Mouse (Mus musculus) liver, embryonic 14.5 days (tissue): ENCODE measurements at regions not wholly inside any gene's neighbourhood (a gene's known extent, or its start where the extent isn't known, plus 50 kb on each side); places are given as distances from the start of the nearest gene placed in this dataset.

ENCODE experiments used
- CTCF ChIP-seq: IDR thresholded peaks from 2 replicates; pipeline ENCODE4 v1.5.1; 2016; ENCODE audit warnings: antibody characterized with exemption, low read depth, control low read depth
- EP300 ChIP-seq: IDR thresholded peaks from 2 replicates; pipeline ENCODE4 v1.6.1; 2016; ENCODE audit warnings: antibody characterized with exemption, low read depth

GRCm38 (mm10) chr1:149672571-149672970, 288.5 kb downstream of the Pla2g4a start:
- TF ChIP-seq CTCF = no peak
- TF ChIP-seq EP300 = no peak
